Mouse (Mus musculus): ENCODE measurements around the gene Syt12.
"Not testable (repeated sequence)": the region's sequence is repeated elsewhere in the genome, so short reads cannot be mapped to it uniquely, and the experiment has no call there.

The Syt12 gene

GRCm38 (mm10) chr19:4491080-4491695 lies 13.9 kb upstream of the Syt12 start:
- DNase-seq (ENCODE audit: low read depth, low spot score): no peak

GRCm38 (mm10) chr19:4487877-4488276 lies 10.6 kb upstream of the Syt12 start:
- DNase-seq (ENCODE audit: low read depth, low spot score): no peak

- no peak for DNase-seq (ENCODE audit: low read depth, low spot score)
Measured at GRCm38 (mm10) chr19:4485006-4485405, 7.8 kb upstream of the Syt12 start.

- no peak for DNase-seq (ENCODE audit: low read depth, low spot score)
Measured at GRCm38 (mm10) chr19:4482111-4482859, 5.0 kb upstream of the Syt12 start.

- DNase-seq (ENCODE audit: low read depth, low spot score): no peak
Measured at GRCm38 (mm10) chr19:4481326-4481725, 4.1 kb upstream of the Syt12 start.

- DNase-seq (ENCODE audit: low read depth, low spot score): no peak
Measured at GRCm38 (mm10) chr19:4480041-4480440, 2.8 kb upstream of the Syt12 start.

- DNase-seq (ENCODE audit: low read depth, low spot score): no peak
Measured at GRCm38 (mm10) chr19:4478190-4478516, 906 bp upstream of the Syt12 start.

GRCm38 (mm10) chr19:4476601-4477257 lies 518 bp downstream of the Syt12 start:
- DNase-seq (ENCODE audit: low read depth, low spot score): no peak

GRCm38 (mm10) chr19:4475224-4475925 lies 1.9 kb downstream of the Syt12 start:
- no peak for DNase-seq (ENCODE audit: low read depth, low spot score)

GRCm38 (mm10) chr19:4474739-4475138 lies 2.5 kb downstream of the Syt12 start:
- DNase-seq (ENCODE audit: low read depth, low spot score): no peak

GRCm38 (mm10) chr19:4473549-4473948 lies 3.7 kb downstream of the Syt12 start:
- no peak for DNase-seq (ENCODE audit: low read depth, low spot score)

- no peak for DNase-seq (ENCODE audit: low read depth, low spot score)
Measured at GRCm38 (mm10) chr19:4468363-4468762, 8.9 kb downstream of the Syt12 start.

- no peak for DNase-seq (ENCODE audit: low read depth, low spot score)
Measured at GRCm38 (mm10) chr19:4464666-4465065, 12.6 kb downstream of the Syt12 start.

- DNase-seq (ENCODE audit: low read depth, low spot score): no peak
Measured at GRCm38 (mm10) chr19:4461981-4462380, 15.3 kb downstream of the Syt12 start.

GRCm38 (mm10) chr19:4456227-4456626 lies 21.0 kb downstream of the Syt12 start:
- no peak for DNase-seq (ENCODE audit: low read depth, low spot score)

GRCm38 (mm10) chr19:4455071-4455800 lies 22.0 kb downstream of the Syt12 start:
- DNase-seq (ENCODE audit: low read depth, low spot score): no peak

- DNase-seq (ENCODE audit: low read depth, low spot score): not testable (repeated sequence)
Measured at GRCm38 (mm10) chr19:4454040-4454439, 23.2 kb downstream of the Syt12 start.

- DNase-seq (ENCODE audit: low read depth, low spot score): no peak
Measured at GRCm38 (mm10) chr19:4452525-4452924, 24.7 kb downstream of the Syt12 start.

GRCm38 (mm10) chr19:4451965-4452364 lies 25.3 kb downstream of the Syt12 start:
- DNase-seq (ENCODE audit: low read depth, low spot score): no peak

GRCm38 (mm10) chr19:4451098-4451497 lies 26.1 kb downstream of the Syt12 start:
- no peak for DNase-seq (ENCODE audit: low read depth, low spot score)

- DNase-seq (ENCODE audit: low read depth, low spot score): no peak
Measured at GRCm38 (mm10) chr19:4450666-4451065, 26.6 kb downstream of the Syt12 start.

- DNase-seq (ENCODE audit: low read depth, low spot score): no peak
Measured at GRCm38 (mm10) chr19:4449230-4449629, 28.0 kb downstream of the Syt12 start.
